Mouse (Mus musculus) gonadal fat pad, adult 2 months (tissue): ENCODE measurements around the gene Olfr764-ps1. TPM values are rescaled to one million over a fixed set of nuclear protein-coding genes. Genes with fewer than 3 reads are reported as not detected.
"Not testable (repeated sequence)": the region's sequence is repeated elsewhere in the genome, so short reads cannot be mapped to it uniquely, and the experiment has no call there.

Source experiments
- DNase-seq: peaks from one replicate; pipeline ENCODE4 v3.0.0-alpha.2; 2012; ENCODE audit warnings: low read depth
- polyA plus RNA-seq: library from polyadenylated mRNA; depleted of rRNA; stranded (reverse); fragments of >200 nt; gene quantifications from 2 replicates; pipeline ENCODE4 v1.2.3, GENCODE M21; 2012; rRNA removed

Olfr764-ps1 gene
- not detected in 2 replicates for polyA plus RNA-seq

DNA sequence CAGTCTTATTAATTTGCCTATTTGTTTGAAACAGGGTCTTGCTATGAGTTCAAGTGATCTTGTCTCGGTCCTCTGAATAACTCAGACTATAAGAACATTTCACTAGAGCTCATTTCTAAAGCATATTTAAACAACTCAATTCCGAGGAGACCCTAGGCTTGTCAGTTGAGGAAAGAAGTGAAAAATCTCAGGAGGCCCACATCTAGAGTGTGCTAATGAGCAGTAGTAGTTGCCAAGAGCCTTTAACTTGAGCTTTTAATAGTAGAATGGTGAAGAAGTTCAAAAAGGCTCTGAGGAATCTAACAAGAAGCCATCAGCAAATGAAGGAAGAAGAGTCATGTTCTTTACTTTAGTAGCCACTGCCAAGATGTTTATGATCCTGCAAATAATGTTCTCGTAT is at the start of gene Olfr764-ps1:
TSS of gene Olfr764-ps1 (minus strand) at position 101 of the 400 bp plus-strand sequence.
- DNase-seq, result no peak

DNA sequence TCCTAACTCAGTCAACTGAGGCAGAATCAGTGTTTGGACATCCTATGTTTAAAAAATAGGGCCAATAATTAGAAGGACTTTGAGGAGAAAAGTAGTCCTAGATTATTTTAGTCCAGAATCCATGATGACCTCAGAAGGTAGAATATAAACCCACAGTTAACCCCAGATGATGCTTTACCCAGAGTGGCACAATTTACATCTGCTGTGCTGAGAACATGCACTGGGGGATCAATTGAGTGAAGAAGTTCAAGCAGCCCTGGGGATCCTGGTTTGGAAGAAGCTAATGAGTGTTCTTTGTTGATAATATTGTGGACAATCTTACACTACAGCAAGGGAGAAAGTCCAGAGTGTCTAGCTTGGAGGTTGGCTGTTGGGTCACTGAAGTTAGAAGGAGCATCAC is 43.1 kb upstream of the Olfr764-ps1 start, which contains the start of gene Olfr767:
TSS of gene Olfr767 (minus strand) at position 101 of the 400 bp plus-strand sequence.
- DNase-seq, result not testable (repeated sequence)

DNA sequence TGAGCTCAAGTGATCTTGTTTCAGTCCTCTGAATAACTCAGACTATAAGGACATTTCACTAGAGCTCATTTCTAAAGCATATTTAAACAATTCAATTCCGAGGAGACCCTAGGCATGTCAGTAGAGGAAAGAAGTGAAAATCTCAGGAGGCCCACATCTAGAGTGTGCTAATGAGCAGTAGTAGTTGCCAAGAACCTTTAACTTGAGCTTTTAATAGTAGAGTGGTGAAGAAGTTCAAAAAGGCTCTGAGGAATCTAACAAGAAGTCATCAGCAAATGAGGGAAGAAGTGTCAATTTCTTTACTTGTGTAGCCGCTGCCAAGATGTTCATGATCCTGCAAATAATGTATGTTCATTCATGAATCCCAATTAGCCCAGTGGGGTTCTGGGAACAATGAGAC is 29.2 kb upstream of the Olfr764-ps1 start, which contains the start of gene Olfr766-ps1:
TSS of gene Olfr766-ps1 (minus strand) at position 101 of the 400 bp plus-strand sequence.
- no peak for DNase-seq

DNA sequence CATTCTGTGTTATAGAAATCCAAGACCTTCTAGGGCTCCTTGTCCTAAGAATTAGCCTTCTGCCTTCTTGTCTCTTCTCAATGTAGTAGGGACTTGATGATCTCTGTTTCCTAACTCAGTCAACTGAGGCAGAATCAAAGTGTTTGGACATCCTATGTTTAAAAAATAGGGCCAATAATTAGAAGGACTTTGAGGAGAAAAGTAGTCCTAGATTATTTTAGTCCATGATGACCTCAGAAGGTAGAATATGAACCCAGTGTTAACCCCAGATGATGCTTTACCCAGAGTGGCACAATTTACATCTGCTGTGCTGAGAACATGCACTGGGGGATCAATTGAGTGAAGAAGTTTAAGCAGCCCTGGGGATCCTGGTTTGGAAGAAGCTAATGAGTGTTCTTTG is 10.2 kb upstream of the Olfr764-ps1 start, which contains the start of gene Olfr765:
TSS of gene Olfr765 (minus strand) at position 101 of the 400 bp plus-strand sequence.
- not testable (repeated sequence) for DNase-seq

DNA sequence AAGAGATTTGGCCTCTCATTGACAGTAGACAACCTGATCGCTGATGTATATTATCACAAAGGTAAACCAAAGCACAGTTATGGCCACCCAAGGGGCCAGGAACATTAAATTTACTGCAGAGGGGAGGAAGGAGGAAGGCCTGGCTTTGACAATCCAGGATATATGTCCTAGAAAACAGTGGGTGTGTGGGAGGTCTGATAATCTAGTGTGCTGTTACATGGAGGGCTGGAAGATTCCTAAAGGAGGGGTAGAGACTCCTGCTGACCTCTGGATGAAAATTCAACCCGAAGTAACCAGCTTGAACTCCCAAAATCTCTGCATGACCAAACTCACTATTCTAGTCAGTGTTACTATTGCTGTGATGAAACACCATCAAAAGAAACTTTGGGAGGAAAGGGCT is 11.4 kb downstream of the Olfr764-ps1 start:
- DNase-seq, result no peak

DNA sequence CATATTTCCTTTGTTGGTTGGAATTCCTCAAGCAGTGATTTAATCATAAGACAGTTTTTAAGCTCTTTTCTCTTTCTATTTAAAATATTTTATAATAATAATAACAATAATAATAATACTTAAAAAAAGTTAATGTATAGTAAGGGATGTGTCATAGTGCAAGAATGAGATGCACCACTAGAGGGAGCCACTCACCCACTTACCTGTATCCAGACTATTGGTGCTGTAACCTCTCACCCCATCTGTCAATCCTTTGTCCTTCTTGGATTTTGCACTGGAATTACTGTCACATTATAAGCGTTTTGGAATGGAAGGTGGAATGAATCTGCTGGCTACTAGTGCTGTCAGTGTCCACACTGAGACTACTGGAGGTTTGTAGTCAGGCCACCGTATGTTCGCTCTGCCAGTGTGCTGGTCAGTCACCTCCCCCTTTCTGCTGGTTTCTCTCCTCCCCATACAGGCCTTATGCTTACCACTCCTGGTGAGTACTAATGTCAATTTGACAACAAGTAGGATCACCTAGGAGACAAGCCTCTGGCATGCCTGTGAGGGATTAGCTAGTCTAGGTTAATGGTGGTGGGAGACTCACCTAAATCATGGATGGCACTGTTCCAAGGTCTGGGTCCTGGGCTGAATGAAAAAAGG is 13.6 kb downstream of the Olfr764-ps1 start:
- no peak for DNase-seq

DNA sequence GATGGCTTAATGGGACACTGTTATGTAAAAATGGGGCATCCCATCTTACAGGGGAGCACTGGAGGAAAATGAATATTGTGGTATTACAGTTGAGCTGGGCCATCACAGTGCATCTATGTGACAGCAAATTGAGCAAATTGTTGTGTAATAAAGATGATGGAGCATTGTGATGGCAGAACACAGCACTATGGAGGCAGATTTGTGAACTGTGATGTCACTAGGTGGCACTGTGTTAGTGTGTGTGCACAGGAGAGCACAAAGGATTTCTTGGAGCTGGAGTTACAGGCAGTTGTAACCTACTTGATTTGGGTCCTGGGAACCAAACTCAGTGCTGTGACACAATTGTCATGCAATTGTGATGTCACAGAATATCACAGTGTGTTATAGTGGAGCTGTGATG is 16.4 kb downstream of the Olfr764-ps1 start:
- no peak for DNase-seq

DNA sequence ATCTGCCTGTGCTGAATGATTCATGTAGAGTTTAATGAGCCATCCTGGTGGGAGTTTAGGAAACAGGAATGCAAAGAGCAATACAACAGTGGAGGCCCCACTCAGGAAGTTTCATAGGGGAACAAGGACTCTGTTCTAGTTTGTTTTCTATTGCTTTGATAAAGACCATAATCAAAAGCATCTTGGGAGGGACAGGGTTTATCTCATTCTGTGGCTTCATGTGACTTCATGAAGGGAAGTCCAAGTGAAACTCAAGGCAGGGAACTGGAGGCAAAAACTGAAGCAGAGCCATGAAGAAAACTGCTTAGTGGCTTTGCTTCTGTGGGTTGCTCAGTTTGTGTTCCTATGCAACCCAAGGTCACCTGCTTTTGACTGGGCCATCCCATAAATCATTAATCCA is 25.2 kb downstream of the Olfr764-ps1 start:
- no peak for DNase-seq

DNA sequence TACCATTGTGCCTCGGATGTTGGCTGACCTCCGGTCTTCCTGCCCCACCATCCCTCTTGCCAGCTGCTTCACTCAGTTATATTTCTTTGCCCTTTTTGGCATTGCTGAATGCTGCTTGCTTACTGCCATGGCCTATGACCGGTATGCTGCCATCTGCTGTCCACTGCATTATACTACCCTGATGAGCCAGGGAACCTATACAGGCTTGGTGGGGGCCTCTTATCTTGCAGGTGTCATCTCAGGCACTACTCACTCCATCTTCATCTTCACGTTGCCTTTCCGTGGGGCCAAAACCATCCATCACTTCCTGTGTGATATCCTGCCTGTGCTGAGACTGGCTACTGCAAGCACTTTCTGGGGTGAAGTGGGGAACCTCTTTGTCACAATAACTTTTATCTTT is 28.2 kb downstream of the Olfr764-ps1 start:
- not testable (repeated sequence) for DNase-seq

DNA sequence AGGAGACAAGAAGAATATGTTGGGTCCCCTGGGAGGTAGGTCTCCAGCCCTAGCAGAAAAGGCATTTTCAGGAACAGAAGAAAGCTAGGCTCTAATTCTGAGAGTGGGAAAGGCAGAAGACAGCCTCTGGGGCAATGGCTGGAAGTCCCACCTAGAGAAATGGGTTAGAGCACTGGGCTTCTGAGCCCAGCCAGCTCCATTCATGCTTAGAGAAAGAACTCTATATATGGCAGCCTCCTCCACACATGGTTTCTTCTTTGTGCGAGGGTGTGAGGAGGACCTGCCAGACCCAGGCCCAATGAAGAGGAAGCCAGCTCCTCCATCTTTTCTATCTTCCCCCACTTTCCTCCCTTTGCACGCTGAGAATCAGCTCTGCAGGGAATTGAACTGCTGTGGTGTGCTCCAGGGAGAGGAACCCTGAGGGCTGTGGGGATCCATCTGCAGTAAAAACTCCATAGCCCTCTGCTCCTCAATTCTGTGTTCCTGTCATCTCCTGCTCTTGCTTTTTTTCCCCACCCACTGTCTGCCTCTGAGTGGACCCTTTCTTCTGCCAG is 29.3 kb downstream of the Olfr764-ps1 start, which contains the start of gene Olfr763:
TSS of gene Olfr763 (plus strand) at position 504 of the 554 bp plus-strand sequence.
- no peak for DNase-seq

DNA sequence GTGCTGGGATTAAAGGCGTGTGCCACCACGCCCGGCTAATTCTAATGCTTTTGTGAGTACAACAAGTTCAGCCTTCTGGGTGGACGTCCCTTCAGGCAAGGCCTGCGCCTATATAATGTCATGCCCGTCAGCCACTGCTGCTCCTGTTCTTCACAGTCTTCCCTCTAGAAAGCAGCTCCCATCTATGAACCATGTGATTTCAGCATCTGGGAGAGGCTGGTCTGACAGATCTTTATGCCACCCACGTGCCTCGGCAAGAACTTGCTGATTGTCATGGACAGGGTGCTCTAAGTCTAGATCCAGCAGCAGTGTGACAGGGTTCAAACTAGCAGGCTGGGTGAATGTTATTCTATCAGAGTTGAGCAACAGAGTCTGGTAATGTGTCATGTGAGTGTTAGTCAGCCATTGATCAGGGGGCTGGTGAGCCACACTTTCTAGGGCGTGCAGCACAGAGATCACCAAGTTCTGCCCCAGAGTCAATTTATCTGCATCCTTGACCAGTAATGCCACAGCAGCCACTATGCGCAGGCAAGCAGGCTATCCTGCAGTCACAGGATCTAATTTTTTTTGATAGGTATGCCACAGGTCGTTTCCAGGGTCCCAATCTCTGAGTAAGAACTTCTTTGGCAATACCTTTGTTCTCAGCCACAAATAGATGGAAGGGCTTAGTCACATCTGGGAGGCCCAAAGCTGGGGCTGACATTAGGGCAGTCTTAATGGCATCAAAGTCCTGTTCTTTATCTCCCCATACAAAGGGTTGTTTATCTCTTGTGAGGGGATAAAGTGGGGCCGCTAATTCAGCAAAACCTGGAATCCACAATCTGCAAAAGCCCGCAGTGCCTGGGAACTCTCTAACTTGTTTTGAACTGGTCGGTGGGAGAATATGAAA is 35.4 kb downstream of the Olfr764-ps1 start:
- DNase-seq, result no peak

DNA sequence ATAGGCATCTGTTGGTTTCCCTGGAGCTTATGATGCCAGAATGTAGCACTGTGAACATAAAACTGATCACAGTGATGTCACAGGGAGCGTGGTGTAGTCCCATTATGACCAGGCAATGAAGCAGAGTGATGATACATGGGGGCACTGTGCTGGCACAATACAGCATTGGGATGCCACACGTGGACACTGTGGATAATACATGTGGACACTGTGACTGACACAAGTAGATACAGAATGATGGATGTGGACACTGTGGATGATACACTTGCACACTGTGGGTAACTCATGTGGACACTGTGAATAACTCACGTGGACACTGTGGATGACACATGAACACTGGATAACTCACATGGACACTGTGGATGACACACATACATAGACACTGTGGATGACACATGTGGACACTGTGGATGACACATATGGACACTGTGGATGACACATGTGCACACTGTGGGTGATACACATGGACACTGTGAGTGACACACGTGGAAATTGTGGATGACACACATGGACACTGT is 43.1 kb downstream of the Olfr764-ps1 start:
- DNase-seq, result no peak

DNA sequence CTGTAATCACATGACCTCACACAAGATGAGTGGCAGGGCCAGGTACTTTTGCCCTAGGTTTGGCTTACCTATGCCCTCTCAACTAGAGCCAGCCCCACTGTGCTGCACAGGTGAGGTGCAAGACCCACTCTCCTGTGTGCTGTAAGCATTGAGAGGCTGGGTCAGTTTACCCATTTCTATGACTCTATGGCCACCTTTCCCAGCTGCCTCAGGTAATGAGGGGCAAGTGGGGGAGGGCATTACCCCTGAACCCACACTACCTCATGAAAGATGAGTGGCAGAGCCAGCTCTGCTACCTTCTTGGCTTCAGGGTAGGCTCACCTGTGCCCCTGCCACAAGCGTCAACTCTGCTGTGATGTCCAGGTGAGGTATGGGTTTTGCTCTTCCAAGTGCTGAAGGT is 43.9 kb downstream of the Olfr764-ps1 start:
- DNase-seq, result no peak

DNA sequence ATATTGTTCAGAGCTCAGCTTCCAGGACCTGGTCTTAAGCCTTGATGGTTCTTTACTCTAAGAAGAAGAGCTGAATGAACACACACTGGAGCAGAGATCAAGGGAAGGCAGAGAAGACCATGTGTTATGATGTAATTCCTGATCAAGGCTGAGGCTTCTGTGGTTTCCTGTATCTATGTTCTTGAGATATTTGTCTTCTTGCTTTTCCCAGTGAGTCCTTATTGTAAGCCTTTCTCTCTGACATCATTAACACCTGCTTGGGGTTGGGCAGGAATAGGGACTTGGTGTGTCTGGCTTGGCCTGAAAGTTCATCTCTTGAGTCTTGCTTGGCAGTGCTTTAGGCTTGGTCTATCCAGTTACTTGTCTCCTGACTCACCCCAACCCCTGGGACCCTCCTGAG is 48.7 kb downstream of the Olfr764-ps1 start:
- DNase-seq, result no peak

DNA sequence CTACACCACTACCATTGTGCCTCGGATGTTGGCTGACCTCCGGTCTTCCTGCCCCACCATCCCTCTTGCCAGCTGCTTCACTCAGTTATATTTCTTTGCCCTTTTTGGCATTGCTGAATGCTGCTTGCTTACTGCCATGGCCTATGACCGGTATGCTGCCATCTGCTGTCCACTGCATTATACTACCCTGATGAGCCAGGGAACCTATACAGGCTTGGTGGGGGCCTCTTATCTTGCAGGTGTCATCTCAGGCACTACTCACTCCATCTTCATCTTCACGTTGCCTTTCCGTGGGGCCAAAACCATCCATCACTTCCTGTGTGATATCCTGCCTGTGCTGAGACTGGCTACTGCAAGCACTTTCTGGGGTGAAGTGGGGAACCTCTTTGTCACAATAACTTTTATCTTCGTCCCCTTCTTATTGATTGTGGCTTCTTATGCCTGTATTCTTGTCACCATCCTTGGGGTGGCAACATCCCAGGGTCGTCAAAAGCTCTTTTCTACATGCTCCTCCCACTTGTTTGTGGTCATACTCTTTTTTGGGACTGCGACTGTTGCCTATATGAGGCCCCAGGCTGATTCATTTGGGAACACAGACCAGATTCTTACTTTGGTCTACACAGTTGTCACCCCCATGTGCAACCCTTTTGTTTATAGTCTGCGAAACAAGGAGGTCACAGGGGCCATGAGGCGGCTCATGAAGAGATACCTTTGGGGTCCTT is 49.4 kb downstream of the Olfr764-ps1 start:
- DNase-seq, result not testable (repeated sequence)

DNA sequence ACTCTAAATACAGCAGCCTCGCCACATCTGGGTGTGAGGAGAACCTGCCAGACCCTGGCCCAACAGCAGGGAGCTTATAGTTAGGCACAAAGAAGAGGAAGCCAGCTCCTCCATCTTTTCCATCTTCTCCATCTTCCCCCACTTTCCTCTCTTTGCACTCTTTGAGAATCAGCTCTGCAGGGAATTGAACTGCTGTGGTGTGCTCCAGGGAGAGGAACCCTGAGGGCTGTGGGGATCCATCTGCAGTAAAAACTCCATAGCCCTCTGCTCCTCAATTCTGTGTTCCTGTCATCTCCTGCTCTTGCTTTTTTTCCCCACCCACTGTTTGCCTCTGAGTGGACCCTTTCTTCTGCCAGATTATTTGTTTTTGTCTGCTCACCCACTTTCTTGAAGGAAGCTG is 50.6 kb downstream of the Olfr764-ps1 start, which contains the start of gene Olfr9:
TSS of gene Olfr9 (plus strand) at position 301 of the 400 bp plus-strand sequence.
- DNase-seq, result not testable (repeated sequence)

Other genes starting within 250 kb of the Olfr764-ps1 start
- gene Mmp19, start 249.0 kb downstream of the Olfr764-ps1 start, polyA plus RNA-seq, result 15.4 and 21.7 TPM in 2 replicates
- 18.3 and 21.4 TPM in 2 replicates for gene Dnajc14, start 235.8 kb downstream of the Olfr764-ps1 start, polyA plus RNA-seq
- 18.0 and 22.4 TPM in 2 replicates for gene Tmem198b, start 235.5 kb downstream of the Olfr764-ps1 start, polyA plus RNA-seq
- gene Sarnp, start 222.6 kb downstream of the Olfr764-ps1 start, polyA plus RNA-seq, result 8.2 and 8.5 TPM in 2 replicates
- 129 and 147 TPM in 2 replicates for gene Ormdl2, start 218.3 kb downstream of the Olfr764-ps1 start, polyA plus RNA-seq
- gene Gdf11, start 148.2 kb downstream of the Olfr764-ps1 start, polyA plus RNA-seq, result 1.4 and 1.7 TPM in 2 replicates
- 221 and 278 TPM in 2 replicates for gene Cd63, start 138.9 kb downstream of the Olfr764-ps1 start, polyA plus RNA-seq
- 23.7 and 24.5 TPM in 2 replicates for gene Rdh5, start 117.0 kb downstream of the Olfr764-ps1 start, polyA plus RNA-seq
- gene Bloc1s1, start 115.9 kb downstream of the Olfr764-ps1 start, polyA plus RNA-seq, result 227 and 296 TPM in 2 replicates
- gene Itga7, start 106.1 kb downstream of the Olfr764-ps1 start, polyA plus RNA-seq, result 85.0 and 170 TPM in 2 replicates
- gene Mettl7b, start 78.9 kb downstream of the Olfr764-ps1 start, polyA plus RNA-seq, result 3.9 and 6.2 TPM in 2 replicates
- not detected in 2 replicates for gene Olfr9, start 50.5 kb downstream of the Olfr764-ps1 start, polyA plus RNA-seq
- gene Olfr763, start 29.1 kb downstream of the Olfr764-ps1 start, polyA plus RNA-seq, result not detected in 2 replicates
- not detected in 2 replicates for gene Olfr765, start 10.1 kb upstream of the Olfr764-ps1 start, polyA plus RNA-seq
- not detected in 2 replicates for gene Olfr766-ps1, start 29.1 kb upstream of the Olfr764-ps1 start, polyA plus RNA-seq
- not detected in 2 replicates for gene Olfr767, start 43.0 kb upstream of the Olfr764-ps1 start, polyA plus RNA-seq
- not detected in 2 replicates for gene Olfr768, start 59.5 kb upstream of the Olfr764-ps1 start, polyA plus RNA-seq
- gene Olfr769, start 78.0 kb upstream of the Olfr764-ps1 start, polyA plus RNA-seq, result not detected in 2 replicates
- gene Olfr770, start 99.1 kb upstream of the Olfr764-ps1 start, polyA plus RNA-seq, result not detected in 2 replicates
- gene Olfr771, start 124.9 kb upstream of the Olfr764-ps1 start, polyA plus RNA-seq, result not detected in 2 replicates
- not detected in 2 replicates for gene Olfr772, start 138.0 kb upstream of the Olfr764-ps1 start, polyA plus RNA-seq
- gene Olfr773, start 147.5 kb upstream of the Olfr764-ps1 start, polyA plus RNA-seq, result not detected in 2 replicates
- not detected in 2 replicates for gene Olfr774, start 196.3 kb upstream of the Olfr764-ps1 start, polyA plus RNA-seq
- not detected in 2 replicates for gene Olfr775, start 208.5 kb upstream of the Olfr764-ps1 start, polyA plus RNA-seq
- not detected in 2 replicates for gene Olfr776, start 219.2 kb upstream of the Olfr764-ps1 start, polyA plus RNA-seq
- not detected in 2 replicates for gene Olfr777, start 231.6 kb upstream of the Olfr764-ps1 start, polyA plus RNA-seq